Mouse (Mus musculus): ENCODE measurements around the gene Fbl.
"Not testable (repeated sequence)": the region's sequence is repeated elsewhere in the genome, so short reads cannot be mapped to it uniquely, and the experiment has no call there.

The Fbl gene

DNA sequence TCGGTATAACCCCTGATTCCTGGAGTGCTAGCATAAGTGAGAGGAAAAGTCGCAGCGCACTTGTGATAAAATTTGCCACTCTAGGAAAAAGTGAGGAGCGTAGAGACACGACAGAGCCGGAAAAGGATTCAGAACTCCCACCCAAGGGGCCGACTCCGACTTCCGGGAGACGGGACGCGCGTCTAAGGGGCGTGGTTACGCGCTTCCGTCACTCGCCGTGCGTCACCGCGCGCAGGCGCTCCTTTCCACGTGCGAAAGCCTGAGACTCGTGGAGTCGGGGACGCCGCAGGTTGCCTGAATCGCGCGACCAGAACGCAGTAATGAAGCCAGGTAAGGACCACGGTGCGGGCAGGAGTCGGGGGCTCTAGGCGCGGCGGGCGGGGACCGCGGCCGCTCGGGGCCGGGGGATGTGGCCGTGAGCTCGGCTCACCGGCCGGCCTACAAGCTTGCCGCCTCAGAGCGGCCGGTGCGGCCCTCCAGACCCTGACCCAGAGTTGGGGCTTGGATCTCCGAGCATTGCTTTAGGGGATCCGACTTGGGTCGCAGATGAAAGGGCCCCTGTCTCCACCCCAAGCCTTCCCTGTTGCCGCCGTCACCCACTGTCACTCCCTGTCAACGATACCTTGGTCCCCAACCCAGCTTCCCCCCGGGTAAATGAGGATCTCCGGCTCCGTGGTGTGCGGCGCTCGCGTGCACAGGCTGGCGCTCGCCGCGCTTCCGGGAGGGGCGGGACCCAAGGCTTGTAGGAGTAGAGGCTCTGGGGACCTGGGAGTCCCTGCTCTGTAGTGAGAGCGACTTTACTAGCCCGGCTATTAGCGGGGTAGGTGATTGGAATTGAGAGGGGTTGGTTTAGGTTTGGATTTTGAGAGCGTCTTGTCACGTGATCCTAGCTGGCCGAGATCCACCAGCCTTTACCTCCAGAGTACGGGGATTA is at the start of gene Fbl:
Gene Fbl, plus strand, starts transcription at position 222 of the 934 bp plus-strand sequence.
- DNase-seq: peak; percentile 93

DNA sequence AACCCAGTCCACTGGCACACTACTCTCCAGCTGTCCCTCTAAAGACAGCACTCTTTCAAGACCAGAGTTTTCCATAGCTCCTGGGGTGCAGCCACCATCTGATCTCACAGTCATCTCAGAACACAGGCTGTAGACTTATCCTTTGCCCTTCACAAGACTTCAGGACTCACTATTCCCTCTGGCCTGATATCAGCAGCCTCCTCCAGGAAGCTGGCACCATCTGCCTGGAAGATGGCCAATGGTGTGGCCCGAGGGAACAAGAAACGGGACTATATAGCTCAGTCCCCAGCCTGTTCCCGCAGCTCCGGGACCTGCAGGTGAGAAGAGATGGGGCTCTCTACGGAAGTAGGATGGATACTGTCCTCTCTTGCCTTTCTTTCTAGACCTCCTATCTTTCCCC is 40.3 kb upstream of the Fbl start, which contains the start of gene 9530053A07Rik:
Gene 9530053A07Rik, plus strand, starts transcription at position 301 of the 400 bp plus-strand sequence.
- DNase-seq: no peak

DNA sequence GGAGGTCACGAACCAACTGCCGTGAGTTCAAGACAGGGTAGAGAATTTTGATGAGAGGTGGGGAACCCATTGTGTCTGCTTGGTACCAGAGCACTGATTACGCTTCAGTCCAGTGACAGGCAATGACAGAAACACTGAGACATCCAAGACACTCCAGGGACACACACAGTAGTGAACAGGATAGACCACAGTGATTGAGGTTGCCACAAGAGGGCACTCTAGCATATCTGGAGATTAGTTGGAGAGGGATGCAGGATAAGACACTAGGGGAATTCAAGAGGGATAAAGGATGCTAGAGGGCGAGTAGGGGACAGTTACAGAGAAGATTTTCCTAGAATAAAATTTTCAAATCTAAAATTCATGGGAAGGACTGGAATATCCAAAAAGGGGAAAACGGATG is 31.9 kb upstream of the Fbl start:
- peak; percentile 48 for DNase-seq

DNA sequence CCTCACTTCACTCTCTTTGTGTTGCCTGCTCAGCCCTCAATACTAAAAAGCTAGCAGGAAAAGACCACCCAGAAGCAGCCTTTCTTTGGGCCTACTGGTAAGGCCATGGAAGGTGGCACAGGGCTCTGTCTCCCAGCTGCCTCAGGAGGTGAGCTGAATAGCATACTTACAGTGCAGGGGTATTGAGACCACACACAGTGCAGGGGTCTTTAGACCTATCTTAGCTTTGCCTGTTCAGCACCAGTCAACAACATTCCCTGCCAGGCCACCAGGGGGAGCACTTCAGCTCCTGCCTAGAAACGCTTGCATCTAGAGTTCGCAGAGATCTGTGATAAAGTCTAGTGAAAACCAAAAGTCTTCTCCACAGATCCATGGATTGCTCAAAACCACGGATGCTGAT is 21.2 kb upstream of the Fbl start:
- peak; percentile 73 for DNase-seq

DNA sequence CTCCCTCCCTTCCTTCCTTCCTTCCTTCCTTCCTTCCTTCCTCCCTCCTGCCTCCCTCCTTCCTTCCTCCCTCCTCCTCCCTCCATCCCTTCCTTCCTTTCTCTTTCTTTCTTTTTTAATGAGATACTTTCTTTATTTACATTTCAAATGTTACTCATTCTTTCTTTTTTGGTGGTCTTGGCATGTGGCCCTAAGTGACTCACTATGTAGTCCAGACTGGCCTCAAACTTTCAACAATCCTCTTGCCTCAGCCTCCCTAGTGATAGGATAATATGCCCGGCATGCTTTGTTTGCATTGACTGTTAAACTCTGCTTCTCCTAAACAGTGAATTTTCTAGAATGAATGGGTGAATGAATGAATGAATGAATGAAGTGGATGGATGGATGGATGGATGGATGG is 19.7 kb upstream of the Fbl start:
- DNase-seq: no peak

DNA sequence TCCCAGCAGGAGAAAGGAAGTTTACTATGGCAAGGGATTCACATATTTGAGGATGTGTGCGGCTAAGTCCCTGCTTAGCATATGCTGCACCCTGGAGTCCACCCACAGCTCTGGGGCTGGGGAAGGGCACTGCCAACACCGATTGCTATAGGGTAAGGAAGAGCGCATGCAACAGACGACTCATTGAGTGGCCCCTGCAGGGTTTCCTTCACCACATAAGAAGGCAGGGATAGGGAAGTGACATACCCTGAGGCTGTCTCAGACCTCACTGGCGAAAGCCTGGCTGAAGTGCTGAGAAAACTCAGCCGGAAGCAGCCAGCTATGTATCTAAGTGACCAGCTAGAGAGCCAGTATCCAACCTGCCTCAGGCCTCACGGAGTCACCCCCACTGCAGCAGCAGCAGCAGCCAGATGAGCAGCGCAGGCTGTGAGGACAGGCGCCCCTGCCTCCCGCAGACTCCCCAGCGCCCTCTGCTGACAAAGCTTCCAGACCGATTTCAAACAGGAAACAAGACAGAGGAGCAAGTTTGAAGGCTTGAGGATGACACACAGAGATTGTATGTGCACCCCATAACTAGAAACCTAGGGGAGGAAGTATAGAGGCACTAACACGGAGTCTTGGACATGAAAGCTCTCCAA is 17.8 kb upstream of the Fbl start:
- DNase-seq: peak; percentile 32

DNA sequence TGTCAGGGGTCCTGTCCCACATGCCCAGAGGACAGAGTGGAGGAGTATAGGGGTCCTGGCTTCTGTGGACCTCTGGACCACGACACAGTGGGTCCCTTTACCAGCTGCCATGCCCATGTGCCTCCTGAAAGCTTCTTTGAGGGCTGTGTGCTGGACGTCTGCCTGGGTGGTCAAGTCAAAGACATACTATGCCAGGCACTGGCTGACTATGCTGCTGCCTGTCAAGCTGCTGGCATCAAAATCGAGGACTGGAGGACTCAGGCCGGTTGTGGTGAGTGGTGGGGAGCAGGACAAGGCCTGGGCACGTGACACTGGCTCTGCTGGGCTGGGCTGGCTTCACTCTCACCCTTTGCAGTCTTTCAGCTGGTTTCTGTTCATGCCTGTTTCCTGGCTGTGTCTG is 15.9 kb upstream of the Fbl start:
- DNase-seq: not testable (repeated sequence)

DNA sequence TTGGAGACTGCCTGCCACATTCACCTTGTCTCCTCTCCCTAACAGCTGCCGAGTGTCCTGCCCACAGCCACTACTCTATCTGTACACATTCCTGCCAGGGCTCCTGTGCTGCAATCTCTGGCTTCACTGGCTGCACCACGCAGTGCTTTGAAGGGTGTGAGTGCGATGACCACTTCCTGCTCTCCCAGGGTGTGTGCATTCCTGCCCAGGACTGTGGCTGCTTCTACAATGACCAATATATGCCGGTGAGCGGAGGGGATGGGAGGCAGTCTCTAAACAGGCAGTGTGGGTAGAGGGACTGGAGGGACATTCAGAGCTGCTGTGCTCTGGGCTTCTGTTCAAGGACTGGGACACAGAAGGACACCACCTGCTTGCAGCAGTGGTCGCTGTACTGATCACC is 10.2 kb upstream of the Fbl start:
- DNase-seq: no peak

DNA sequence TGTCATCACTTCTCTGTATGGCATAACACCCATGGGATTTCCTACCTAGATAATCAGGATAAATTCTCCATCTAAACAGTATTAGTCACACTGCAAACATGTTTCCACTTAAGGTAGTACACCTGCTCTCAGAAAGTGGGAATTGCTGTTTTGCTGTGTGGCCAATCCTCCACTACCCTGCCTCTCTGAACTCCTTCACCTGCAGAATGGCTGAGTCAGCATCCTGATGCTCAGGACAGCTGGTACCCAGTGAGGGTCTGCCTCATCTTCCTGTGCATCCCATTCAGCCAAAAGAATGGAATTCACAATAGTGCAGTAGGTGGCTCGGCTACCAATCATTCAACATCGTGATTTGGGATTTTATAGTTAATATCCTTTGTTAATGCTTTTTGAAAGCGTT is 9.6 kb upstream of the Fbl start:
- no peak for DNase-seq

DNA sequence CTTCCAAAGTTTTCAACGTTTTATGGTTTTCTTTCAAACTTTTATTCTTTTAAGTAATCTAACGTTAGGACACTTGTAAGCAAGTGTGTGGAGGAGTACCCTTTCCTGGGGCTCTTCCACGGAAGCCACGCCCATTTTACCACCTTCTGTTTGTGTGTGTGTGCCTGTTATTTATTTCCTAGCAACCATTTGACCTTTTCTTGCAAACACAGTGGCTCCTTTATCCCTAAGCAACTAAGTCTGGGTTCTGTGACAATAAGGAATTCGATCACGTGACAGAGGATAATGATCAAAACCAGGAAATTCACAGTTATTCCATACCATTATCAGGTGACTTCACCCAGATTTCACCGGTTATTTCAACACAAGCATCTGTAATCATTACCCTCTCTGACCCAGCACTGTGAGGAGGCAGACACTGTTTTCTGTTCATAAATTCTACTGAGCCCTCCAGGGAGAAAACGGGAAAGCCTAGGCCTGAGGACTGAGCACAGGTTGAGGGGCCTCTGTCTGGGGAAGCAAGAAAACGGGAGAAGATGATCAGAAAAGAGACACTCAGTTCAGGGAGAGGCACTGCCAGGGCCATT is 8.3 kb upstream of the Fbl start:
- no peak for DNase-seq

DNA sequence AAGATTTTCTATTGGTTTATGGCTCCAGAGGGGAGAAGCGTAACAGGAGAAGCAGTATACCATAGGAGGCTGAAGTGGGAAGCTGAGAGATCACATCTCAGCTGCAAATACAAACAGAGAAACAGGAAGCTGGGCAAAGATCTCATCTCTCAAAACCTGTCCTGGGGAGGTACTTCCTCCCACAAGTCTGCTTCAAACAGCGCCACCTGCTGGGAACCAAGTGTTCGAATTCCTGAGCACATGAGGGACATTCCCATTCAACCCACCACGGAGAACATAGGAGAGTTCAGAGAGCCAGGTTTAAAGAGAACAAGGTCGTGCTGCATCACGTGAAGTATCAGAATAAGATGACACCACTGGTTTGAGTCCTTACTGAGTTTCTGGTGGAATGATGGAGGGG is 4.1 kb upstream of the Fbl start:
- DNase-seq: no peak

DNA sequence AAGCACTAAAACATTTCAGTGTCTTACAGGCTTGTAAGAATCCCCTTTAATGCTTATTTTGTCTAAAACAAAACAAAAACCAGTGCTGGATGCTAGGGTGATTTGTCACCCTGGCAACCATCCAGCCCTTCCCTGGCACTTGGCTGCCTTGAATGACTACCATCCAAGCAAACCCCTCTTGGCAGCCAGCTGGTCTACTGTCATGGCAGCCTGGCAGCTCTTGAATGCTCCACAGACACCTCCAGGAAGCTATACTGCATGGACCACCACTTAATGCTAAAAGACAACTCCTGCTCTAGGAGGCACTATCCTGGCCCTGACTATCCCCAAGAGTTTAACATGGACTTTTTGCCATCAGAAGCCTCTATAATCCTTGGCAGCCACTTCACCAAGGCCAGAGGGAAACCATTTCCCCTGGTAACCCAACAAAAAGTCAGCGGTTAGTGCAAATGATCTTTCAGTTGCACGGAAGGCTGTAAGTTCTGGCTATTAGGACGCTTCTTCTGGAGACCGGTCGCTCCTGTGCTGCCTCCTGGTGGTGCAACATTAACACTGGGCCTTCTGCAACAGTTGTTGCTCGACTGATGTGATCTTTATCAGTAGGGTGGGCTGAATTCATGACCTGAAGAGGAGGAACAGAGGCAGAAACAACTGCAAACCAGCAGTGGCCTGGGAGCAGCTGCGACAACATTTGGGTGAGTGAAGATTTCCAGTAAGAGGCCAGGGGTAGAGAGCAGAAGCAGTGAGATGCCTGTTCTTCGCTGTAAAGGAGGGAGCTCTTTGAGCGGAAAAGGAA is 992 bp upstream of the Fbl start:
- DNase-seq: peak; percentile 86

DNA sequence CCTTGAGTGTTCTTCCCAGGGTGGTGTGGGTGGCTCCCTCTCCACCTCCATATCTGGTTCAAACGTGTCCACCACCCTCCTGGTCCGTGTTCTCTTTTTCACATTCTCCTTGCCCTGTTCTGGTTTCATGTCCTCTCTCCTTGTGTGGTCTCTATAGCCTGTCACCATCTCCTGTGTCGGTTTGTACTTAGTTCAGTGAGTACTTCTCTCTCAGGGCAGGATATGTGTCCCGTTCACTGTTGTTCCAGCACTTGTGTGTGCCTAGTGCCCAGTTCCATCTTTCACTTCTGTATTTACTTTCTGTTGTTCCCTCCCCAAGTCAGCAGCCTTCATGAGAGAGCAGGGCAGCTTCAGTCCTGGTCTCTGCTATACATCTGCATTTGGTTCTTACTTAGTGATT is 5.8 kb downstream of the Fbl start:
- DNase-seq: no peak

DNA sequence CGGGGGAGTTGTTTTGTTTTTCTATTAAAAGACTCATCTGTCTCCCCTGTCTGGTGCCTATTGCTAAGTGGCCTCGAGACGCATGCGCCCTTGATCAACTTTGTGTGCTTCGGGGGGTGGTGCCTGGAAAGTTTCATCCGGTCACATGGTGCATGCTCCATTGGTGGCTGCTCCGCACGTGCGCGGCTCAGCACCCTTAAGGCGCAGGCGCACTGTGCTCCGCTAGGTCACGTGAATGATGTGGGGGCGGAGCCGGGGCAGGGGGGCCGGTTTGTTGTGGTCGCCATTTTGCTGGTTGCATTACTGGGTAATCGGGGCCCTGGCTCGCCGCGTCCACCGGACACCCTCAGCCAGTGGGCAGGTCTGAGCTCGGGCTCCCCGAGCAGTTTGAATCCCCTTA is 9.7 kb downstream of the Fbl start, which contains the start of gene Dyrk1b:
Gene Dyrk1b, plus strand, starts transcription at position 242 of the 400 bp plus-strand sequence.
- DNase-seq: peak; percentile 99

DNA sequence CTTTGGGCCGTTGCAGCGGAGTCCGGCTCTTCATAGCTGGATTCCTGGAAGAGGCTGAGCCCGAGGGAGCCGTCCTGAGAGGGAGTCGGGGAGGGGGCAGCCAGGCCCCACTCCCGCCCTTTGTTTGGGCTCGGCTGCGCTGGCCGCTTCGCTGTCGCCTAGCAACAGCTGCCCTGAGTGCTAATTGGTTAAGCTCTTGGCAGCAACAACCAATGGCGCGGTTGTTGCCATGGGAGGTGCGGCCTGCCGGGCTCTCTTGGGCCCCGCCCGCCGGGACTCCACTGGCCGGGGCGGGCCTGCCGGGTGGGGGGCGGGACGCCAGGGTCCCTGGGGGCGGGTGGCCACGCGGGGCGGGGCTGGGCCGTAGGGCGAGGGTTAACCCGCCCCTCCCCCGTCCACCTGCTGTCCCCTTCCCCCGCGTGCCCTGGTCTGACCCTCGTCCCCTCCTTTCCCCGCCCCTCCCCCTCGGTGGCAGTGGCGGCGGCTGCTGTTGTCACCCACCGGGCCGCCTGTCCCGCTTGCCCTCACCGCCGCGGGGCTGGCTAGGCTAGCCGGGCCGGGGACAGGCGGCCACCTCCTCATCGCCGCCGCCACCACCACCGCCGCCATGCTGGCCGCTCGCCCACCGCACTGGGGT is 10.3 kb downstream of the Fbl start:
- peak; percentile 97 for DNase-seq

DNA sequence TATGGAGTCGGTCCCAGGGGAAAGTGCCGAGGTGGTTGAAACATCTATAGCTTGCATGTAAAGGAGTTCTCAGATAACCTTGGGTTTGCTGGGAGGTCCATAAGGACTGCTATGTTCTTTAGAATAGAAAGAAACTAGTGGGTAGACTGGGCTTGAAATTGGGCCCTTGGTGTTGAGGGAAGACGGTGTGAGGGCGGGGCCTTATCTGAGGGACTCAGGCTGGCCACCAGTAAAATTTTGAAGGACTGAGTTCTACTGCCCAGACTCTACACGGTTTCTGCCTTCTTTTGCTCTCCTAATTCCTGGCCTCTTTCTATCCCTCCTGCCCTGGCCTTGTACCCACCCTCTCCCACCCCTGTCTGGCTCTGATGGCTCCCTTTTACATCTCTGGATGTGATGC is 11.4 kb downstream of the Fbl start:
- DNase-seq: no peak

DNA sequence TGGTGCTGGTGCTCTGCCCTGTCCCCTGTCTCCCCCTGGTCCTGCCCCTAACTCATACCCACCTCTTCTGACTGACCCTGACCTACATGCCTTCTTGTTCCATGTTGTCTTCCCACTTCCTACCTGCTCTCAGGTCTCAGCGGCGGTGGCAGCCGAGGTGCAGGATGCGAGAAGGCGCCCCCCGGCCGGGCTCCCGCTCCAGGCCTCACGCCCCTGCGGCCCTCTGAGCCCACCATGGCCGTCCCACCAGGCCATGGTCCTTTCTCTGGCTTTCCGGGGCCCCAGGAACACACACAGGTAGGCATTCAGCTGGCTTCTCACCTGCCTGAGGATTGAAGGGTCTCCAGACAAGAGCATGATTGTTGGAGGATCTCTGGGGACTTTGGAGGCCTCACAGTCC is 11.9 kb downstream of the Fbl start:
- DNase-seq: no peak

DNA sequence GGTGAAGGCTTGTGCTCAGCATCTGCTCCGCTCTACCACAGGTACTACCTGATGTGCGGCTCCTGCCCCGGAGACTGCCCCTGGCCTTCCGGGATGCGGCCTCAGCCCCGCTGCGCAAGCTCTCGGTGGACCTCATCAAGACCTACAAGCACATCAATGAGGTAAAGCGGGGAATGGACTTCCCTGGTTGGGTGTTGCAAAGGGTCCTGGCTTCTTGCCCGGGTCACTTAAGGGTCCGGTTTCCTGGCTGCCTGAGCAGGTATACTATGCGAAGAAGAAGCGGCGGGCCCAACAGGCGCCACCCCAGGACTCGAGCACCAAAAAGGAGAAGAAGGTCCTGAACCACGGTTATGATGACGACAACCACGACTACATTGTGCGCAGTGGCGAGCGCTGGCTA is 12.8 kb downstream of the Fbl start:
- peak; percentile 26 for DNase-seq

DNA sequence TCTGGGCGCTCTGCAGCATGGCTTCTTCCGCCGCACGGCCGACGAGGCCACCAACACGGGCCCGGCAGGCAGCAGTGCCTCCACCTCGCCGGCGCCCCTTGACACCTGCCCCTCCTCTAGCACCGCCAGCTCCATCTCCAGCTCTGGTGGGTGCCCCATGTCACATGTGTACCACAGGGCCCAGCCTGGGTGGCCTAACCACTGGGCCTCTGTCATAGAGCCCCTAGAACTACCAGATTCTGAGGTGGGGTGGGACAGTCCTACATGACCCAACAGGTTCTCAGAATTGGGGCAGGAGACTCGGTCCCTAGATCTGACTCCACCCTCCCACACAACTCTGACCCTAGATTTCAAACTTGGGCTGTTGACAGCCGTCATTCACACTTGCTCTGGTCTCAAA is 16.4 kb downstream of the Fbl start:
- DNase-seq: no peak

DNA sequence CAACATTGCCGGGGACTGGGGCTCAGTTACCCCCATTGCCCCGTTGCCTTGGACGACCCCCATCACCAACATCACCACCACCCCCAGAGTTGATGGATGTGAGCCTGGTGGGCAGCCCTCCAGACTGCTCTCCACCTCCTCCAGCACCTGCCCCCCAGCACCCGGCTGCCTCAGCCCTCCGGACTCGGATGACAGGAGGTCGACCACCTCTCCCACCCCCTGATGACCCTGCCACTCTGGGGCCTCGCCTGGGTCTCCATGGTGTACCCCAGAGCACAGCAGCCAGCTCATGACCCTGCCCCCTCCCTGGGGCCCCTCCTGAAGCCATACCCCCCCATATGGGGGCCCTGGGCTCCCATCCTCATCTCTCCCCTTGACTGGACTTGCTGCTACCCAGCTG is 17.1 kb downstream of the Fbl start:
- DNase-seq: no peak

DNA sequence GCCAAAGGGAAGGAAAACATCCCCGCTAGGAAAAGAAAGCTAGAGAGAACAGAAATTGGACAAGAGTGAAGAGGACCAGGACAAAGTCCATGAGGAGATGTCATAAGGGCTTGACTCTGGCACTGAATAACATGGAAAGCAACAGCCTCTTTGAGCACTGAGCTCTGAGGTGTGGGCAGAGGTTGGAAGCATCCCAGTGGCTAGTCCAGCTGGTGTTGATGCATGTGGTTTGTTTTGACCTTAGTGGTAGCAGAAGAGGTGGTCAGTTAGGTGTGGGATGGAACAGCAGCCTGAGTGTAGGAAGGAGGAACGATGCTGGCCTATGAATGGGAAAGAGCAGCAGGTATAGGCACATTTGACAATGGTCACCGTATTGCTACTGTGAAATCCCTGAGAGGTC is 22.0 kb downstream of the Fbl start:
- DNase-seq: no peak

DNA sequence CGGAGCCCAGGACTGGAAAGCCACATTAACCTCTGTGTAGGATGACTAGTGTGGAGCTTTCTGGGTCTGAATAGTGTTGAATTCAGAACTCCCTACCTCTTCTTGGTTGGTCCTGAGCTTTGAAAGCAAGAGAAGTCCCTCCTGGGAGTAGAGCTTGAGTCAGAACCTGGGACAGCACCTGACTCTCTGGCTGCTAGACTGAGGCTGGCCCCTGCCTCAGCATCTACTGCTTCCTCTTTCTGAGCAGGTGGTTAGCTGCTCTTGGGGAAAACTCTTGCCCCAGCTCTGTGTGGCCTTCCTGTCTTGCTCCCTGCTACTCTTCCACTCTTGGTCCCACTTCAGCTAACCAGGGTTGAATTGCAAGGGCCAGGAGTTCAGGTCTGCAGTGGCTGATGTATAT is 22.4 kb downstream of the Fbl start:
- DNase-seq: no peak
